Mouse (Mus musculus) hematopoietic stem cell, adult 5-6 weeks (primary cell): ENCODE results near the gene D17Wsu92e. TPM values are rescaled to one million over a fixed set of nuclear protein-coding genes. Genes with fewer than 3 reads are reported as not detected.

Experiments used
- total RNA-seq: library from RNA; stranded (forward); fragments of 172-1452, 232-1000 nt; gene quantifications from 2 replicates; pipeline ENCODE4 v1.2.3, GENCODE M21; 2017

Gene D17Wsu92e
- total RNA-seq, 1 experiment from 2014 or later: 68.7 TPM

Other genes with a start within 250 kb of the D17Wsu92e start
- gene Nudt3, start 197.2 kb downstream of the D17Wsu92e start, total RNA-seq: 126 and 211 TPM in 2 replicates
- not detected in 2 replicates for gene RPS10-NUDT3, start 185.4 kb downstream of the D17Wsu92e start, total RNA-seq
- 2,185 and 3,551 TPM in 2 replicates for gene Rps10, start 184.0 kb downstream of the D17Wsu92e start, total RNA-seq
- gene Pacsin1, start 165.1 kb downstream of the D17Wsu92e start, total RNA-seq: 0.25 TPM in 1 of 2 replicates, not detected in the other
- not detected in 2 replicates for gene Spdef, start 91.7 kb downstream of the D17Wsu92e start, total RNA-seq
- gene Snrpc, start 17.5 kb upstream of the D17Wsu92e start, total RNA-seq: 75.7 and 108 TPM in 2 replicates
- 7.4 and 9.2 TPM in 2 replicates for gene Uhrf1bp1, start 35.8 kb upstream of the D17Wsu92e start, total RNA-seq
- 46.1 and 51.3 TPM in 2 replicates for gene Anks1, start 88.7 kb upstream of the D17Wsu92e start, total RNA-seq
- 31.2 and 57.5 TPM in 2 replicates for gene Taf11, start 89.2 kb upstream of the D17Wsu92e start, total RNA-seq